Mouse (Mus musculus): ENCODE data around the gene Sdad1. TPM values are rescaled to one million over a fixed set of nuclear protein-coding genes. Genes with fewer than 3 reads are reported as not detected.
A peak's percentile ranks its signal among the peaks of the same experiment; 100 is the strongest.

Sdad1 gene
- polyA plus RNA-seq, 1 experiment: 15.3 TPM

DNA sequence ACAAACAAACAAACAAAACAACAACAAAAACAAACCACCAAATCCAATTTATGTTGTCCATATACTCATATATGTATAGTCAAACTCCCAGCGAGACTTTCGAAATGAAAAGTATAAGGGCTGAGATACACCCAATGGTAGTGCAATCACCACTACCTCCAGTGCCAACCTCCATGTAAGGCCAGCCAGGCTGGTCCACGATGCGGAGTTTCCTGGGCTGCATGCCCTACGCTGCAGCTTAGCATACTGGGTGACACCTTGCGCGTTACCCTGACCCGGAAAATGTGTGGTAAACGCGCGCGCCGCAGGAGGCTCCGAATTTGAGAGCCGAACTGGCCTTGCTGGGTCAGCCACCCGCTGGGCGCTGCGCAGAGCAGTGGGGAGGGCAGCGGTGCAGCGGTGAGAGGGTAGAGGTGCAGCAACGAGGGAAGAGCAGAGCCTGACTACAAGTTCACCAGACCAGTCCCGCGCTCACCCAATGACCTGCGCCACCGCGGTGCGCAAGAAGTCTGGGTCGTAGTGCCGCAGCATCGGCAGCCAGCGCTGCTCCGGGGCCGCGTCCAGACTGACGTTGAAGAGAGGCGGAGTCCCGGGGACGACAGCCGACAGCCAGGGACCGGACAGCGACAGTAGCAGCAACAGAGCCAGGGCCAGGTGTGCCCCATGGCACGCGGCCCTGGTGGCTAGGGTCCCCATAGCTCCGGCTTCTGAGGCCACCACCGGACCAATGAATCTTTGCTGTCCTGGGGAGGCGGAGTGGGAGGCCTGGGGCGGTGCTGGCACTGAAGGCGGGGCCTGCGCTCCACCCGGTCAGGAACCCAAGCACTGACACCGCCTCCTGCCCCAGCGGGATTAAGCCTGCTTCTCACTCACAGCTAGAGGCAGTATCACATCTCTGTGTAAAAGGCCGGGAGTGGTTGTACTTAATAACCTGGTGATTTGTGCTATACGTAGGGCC is 32.6 kb downstream of the Sdad1 start, which contains the start of gene Naaa:
Gene Naaa, minus strand, starts transcription at position 734 of the 958 bp plus-strand sequence.
- Histone ChIP-seq H3K27me3 (ENCODE audit: control insufficient read depth, insufficient read depth, low read length) (no peaks in the 10 kb centered on the region), H3K4me3 (replicated peaks; ENCODE audit: insufficient read depth, low read depth, low read length) (peak within 1 kb of the TSS; percentile 74), H3K27ac (ENCODE audit: insufficient read depth, low read length) (peak within 1 kb of the TSS; percentile 54), H3K4me1 (ENCODE audit: control insufficient read depth, insufficient read depth, low read length) (no peaks in the 10 kb centered on the region)
- TF ChIP-seq CTCF (IDR thresholded peaks at IDR 0.05; ENCODE audit: borderline replicate concordance, insufficient read depth, low read depth, low read length): peak; percentile 21; the same call in 1 of the 2 replicates
- peak; percentile 77 for TF ChIP-seq POLR2A (IDR thresholded peaks at IDR 0.05; ENCODE audit: borderline replicate concordance, insufficient read depth, low read length)
- DNase-seq: peak; percentile 90 to 92
- 2% methylated on average over 54 of the region's 54 CpGs for WGBS

GRCm38 (mm10) chr5:92270496-92270895 is 39.8 kb downstream of the Sdad1 start:
- DNase-seq: no peak
- TF ChIP-seq CTCF (IDR thresholded peaks at IDR 0.05; ENCODE audit: borderline replicate concordance, insufficient read depth, low read depth, low read length) (no peak), POLR2A (IDR thresholded peaks at IDR 0.05; ENCODE audit: borderline replicate concordance, insufficient read depth, low read length) (no peak)

GRCm38 (mm10) chr5:92263761-92264359 is 46.4 kb downstream of the Sdad1 start:
- DNase-seq: peak; percentile 26 to 56
- H3K4me1 ChIP-seq (ENCODE audit: control insufficient read depth, insufficient read depth, low read length): no peaks in the 10 kb centered on the region
- TF ChIP-seq CTCF (IDR thresholded peaks at IDR 0.05; ENCODE audit: borderline replicate concordance, insufficient read depth, low read depth, low read length) (no peak), POLR2A (IDR thresholded peaks at IDR 0.05; ENCODE audit: borderline replicate concordance, insufficient read depth, low read length) (no peak)
- H3K27me3 ChIP-seq (ENCODE audit: control insufficient read depth, insufficient read depth, low read length): no peaks in the 10 kb centered on the region
- no peak overlapping the region for H3K4me3 ChIP-seq (replicated peaks; ENCODE audit: insufficient read depth, low read depth, low read length)
- 19% methylated on average over 4 of the region's 4 CpGs for WGBS
- no peak overlapping the region for H3K27ac ChIP-seq (ENCODE audit: insufficient read depth, low read length)

More at GRCm38 (mm10) chr5:92270496-92270895, 39.8 kb downstream of the Sdad1 start:
- WGBS: 87% methylated on average over 7 of the region's 7 CpGs
- H3K4me3 ChIP-seq (replicated peaks; ENCODE audit: insufficient read depth, low read depth, low read length): no peak overlapping the region
- H3K27ac ChIP-seq (ENCODE audit: insufficient read depth, low read length): no peak overlapping the region
- H3K4me1 ChIP-seq (ENCODE audit: control insufficient read depth, insufficient read depth, low read length): no peaks in the 10 kb centered on the region
- H3K27me3 ChIP-seq (ENCODE audit: control insufficient read depth, insufficient read depth, low read length): no peaks in the 10 kb centered on the region

- WGBS: 92% methylated on average over 8 of the region's 8 CpGs
- TF ChIP-seq CTCF (IDR thresholded peaks at IDR 0.05; ENCODE audit: borderline replicate concordance, insufficient read depth, low read depth, low read length) (no peak), POLR2A (IDR thresholded peaks at IDR 0.05; ENCODE audit: borderline replicate concordance, insufficient read depth, low read length) (no peak)
- no peak for DNase-seq
These were observed 47.6 kb downstream of the Sdad1 start for GRCm38 (mm10) chr5:92262646-92263045.

GRCm38 (mm10) chr5:92256218-92256617 is 54.1 kb downstream of the Sdad1 start, which contains the start of gene Ppef2:
Ppef2 (minus strand) TSS chr5:92256278.
- H3K4me3 ChIP-seq (replicated peaks; ENCODE audit: insufficient read depth, low read depth, low read length): no peak within 1 kb of the TSS
- no peak for TF ChIP-seq POLR2A (IDR thresholded peaks at IDR 0.05; ENCODE audit: borderline replicate concordance, insufficient read depth, low read length)
- no peak for TF ChIP-seq CTCF (IDR thresholded peaks at IDR 0.05; ENCODE audit: borderline replicate concordance, insufficient read depth, low read depth, low read length)
- DNase-seq: no peak
- H3K27ac ChIP-seq (ENCODE audit: insufficient read depth, low read length): no peak within 1 kb of the TSS
- 22% methylated on average over 6 of the region's 6 CpGs for WGBS
- no peaks in the 10 kb centered on the region for H3K27me3 ChIP-seq (ENCODE audit: control insufficient read depth, insufficient read depth, low read length)
- H3K4me1 ChIP-seq (ENCODE audit: control insufficient read depth, insufficient read depth, low read length): no peaks in the 10 kb centered on the region

More at GRCm38 (mm10) chr5:92262646-92263045, 47.6 kb downstream of the Sdad1 start:
- Histone ChIP-seq H3K4me1 (ENCODE audit: control insufficient read depth, insufficient read depth, low read length) (no peaks in the 10 kb centered on the region), H3K27ac (ENCODE audit: insufficient read depth, low read length) (no peak overlapping the region), H3K27me3 (ENCODE audit: control insufficient read depth, insufficient read depth, low read length) (no peaks in the 10 kb centered on the region), H3K4me3 (replicated peaks; ENCODE audit: insufficient read depth, low read depth, low read length) (no peak overlapping the region)

DNA sequence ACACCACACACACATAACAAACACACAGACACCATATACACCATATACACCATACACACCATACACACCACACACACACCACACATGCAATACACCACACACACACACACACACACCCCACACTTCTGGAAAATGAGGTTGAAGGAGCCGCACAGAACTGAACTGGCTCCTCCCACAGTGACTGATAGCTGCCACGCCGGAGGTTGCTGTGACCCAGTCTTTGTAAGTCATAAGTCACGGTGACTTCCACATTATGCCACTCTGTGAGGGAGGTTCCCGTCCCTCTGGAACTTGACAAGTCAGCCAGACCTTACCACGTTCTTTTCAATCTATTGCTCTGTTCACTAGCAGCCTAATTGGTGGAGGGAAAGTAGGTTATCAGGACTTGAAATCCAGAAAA is 55.8 kb downstream of the Sdad1 start:
- H3K4me3 ChIP-seq (replicated peaks; ENCODE audit: insufficient read depth, low read depth, low read length): no peak overlapping the region
- H3K27me3 ChIP-seq (ENCODE audit: control insufficient read depth, insufficient read depth, low read length): no peaks in the 10 kb centered on the region
- H3K4me1 ChIP-seq (ENCODE audit: control insufficient read depth, insufficient read depth, low read length): no peaks in the 10 kb centered on the region
- TF ChIP-seq POLR2A (IDR thresholded peaks at IDR 0.05; ENCODE audit: borderline replicate concordance, insufficient read depth, low read length): no peak
- WGBS: 48% methylated on average over 6 of the region's 6 CpGs
- no peak for DNase-seq
- H3K27ac ChIP-seq (ENCODE audit: insufficient read depth, low read length): no peak overlapping the region

DNA sequence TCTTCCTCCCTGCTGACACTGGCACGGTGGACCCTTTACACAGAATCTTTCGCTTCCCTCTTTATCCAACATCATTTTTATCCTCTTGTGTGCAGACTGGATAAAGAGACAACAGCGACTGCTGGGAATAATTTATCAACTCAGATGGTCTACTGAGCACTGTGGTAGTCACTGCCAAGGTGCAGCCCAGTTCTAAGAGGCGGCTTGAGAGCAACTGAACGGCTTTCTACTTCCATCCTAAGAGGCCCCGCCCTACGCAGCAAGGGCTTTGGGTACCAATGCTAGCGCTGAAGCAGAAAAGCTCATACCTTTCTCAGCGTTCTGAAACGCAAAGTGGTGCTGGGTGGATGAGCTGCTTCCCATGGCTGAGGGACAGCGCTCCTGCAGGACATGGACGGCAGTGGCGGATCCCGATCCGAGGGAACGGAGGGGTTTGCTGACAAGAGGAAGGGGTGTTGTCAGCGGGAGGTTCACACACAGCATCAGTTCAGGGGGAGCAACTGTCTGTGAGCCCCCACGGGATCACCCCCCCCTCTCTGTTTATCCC is 57.4 kb downstream of the Sdad1 start:
- TF ChIP-seq POLR2A (IDR thresholded peaks at IDR 0.05; ENCODE audit: borderline replicate concordance, insufficient read depth, low read length): no peak
- TF ChIP-seq CTCF (IDR thresholded peaks at IDR 0.05; ENCODE audit: borderline replicate concordance, insufficient read depth, low read depth, low read length): peak; percentile 40
- no peak for DNase-seq
- Histone ChIP-seq H3K27ac (ENCODE audit: insufficient read depth, low read length) (no peak overlapping the region), H3K4me1 (ENCODE audit: control insufficient read depth, insufficient read depth, low read length) (no peaks in the 10 kb centered on the region), H3K27me3 (ENCODE audit: control insufficient read depth, insufficient read depth, low read length) (no peaks in the 10 kb centered on the region), H3K4me3 (replicated peaks; ENCODE audit: insufficient read depth, low read depth, low read length) (no peak overlapping the region)
- 13% methylated on average over 18 of the region's 18 CpGs for WGBS

Measured in cerebellum, adult 2 months (tissue).